Mouse (Mus musculus) right cerebral cortex, postnatal 10 days (tissue): ENCODE data around the gene Rusc2.

Experiments used
- DNase-seq, 2 experiments: peaks; one replicate each; pipeline ENCODE4 v3.0.0; 2021; ENCODE audit warnings: low spot score in 2 of 2

Gene Rusc2

GRCm38 (mm10) chr4:43415221-43416070 lies 33.7 kb downstream of the Rusc2 start:
- DNase-seq: peak in 1 of 2 experiments; percentile 24

DNA sequence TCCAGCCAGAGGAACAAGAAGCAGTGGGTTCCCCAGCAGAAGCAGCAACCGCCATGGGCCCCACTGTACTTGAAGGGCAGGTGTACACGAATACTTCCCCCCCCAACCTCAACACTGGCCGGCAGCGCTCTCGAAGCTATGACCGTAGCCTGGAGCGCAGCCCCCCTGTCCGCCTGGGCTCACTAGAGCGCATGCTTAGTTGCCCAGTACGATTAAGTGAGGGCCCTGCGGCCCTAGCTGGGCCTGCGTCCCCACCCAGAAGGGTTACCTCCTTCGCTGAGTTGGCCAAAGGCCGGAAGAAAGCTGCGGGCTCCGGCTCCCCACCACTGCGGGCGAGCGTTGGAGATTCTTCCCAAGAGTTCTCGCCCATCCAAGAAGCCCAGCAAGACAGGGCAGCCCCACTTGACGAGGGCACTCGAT lies 34.3 kb downstream of the Rusc2 start:
- DNase-seq: no peak

DNA sequence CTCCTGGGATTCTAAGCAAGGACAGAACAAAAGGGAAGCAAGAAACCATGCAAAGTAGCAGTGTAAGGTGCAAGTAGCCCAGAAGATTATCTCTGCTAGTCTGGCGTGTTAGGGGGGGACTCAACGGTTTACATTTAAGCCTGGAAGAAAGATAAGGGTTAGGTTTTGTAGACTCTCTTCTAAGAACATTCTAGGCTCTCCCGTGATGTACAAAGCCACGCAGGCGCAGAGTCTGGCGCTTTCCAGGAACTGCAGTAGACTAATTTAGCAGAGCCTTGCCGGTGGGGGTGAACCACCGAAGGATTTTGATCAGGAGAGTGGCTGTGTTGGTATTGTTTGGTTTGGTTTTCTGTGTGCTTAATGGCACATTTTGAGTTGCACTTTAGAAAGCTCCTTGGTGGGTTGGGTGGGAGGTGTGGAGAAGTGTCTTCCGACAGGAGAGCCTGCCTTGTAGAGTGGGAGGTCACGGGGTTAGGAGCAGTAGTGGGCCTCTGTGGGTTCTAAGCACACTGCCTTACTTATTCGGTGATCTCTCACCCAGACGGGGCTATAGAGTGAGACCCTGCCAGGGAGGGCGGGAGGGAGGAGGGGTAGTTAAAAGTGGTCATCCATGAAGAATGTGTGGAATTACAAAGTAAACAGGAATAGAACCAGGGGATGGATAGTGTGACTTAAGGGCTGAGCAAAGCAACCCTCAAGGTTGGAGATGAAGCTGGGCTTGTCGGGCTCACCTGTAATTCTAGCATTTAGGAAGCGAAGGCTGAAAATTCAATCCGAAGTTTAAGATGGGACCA lies 35.7 kb downstream of the Rusc2 start:
- DNase-seq: peak in 1 of 2 experiments; percentile 39

GRCm38 (mm10) chr4:43418450-43418849 lies 36.7 kb downstream of the Rusc2 start:
- DNase-seq: no peak

DNA sequence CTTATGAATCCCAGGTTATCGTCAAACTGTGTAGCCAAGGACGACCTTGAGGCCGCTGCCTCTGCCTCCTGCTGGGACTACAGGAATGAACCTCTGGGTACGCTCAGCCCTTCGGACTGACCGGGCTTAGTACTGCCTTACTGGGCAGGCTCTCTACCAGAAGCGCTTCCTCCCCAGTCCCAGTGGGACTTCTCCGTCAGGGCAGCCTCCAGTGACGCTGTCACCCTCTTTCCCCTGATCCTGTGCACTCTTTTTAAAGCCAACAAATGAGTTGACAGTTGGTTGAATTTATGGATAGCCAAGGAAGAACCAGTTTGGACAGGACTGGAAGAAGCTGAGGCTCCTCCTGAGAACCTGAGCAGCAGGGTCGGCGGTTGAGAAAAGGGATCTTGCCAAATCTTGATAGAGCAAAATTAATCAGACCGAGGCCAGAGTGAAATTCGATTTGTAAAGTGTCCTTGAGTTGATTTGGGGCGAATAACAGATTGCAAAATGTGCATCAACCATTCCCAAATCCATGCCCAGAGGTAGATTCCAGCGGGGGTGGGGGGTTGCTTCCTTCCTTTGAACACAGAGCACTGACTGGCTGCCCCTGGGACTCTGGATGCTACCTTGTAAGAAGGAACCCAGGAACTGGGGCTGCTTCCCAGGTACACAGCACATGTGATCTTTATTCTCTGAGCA lies 37.3 kb downstream of the Rusc2 start:
- no peak for DNase-seq

DNA sequence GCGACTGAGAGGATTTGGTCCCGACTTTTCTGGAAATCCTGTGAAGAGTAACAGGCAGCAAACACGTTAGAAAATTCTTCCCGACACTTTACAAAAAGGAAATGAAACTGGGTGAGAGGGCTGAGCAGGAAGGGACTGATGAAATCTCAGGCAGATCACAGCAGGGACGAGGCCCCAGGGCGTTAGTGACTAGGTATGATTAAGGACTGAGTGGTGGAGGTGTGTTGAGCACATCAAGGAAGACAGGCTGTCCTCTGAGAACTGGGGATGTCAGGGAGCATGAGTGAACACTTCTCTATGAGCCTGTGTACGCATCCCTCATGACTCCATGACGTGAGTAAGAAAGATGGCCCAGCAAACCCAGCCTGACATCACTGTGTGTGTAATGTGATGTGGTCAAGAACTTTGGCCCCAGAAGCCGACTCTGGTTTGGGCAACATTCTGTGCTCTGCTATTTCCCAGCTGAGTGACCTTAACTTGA lies 38.1 kb downstream of the Rusc2 start:
- DNase-seq: no peak

- DNase-seq: peak; percentile 81 to 82
These were observed 38.5 kb downstream of the Rusc2 start for GRCm38 (mm10) chr4:43420305-43420704.

- DNase-seq: peak in 1 of 2 experiments; percentile 29
These were observed 40.0 kb downstream of the Rusc2 start for GRCm38 (mm10) chr4:43421632-43422240.

DNA sequence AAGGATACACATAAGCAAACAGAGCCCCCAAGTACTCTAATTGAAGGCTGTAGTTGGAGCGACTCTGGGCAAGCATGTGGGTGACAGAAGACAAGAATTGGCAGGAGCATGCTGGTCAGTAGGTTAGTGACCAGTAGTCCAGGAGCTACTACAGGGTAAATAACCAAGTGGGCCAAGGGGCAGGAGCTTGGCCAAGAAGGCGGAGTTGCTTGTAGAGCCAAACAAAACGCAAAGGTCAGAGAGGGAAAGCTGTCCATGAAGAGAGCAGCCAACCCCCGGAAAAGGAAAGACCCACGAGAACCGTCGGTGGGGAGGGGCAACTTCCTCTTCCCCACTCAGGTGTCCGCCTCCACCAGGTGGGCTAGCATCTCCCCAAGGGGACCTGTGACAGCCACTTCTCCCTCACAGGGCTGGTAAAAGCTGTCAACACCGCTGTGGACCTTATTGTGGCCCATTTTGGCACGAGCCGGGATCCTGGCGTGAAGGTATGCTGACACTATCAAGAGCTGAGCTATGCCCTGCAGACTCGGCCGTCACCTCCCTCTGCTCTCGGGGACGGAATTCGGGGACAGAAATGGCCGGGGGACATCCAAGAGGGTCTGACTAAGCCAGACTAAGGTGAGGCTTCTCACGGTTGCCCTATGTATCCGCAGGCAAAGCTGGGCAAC lies 41.6 kb downstream of the Rusc2 start:
- peak in 1 of 2 experiments; percentile 28 for DNase-seq

- DNase-seq: no peak
These were observed 42.3 kb downstream of the Rusc2 start for GRCm38 (mm10) chr4:43424072-43424471.

GRCm38 (mm10) chr4:43425197-43425596 lies 43.4 kb downstream of the Rusc2 start:
- no peak for DNase-seq

GRCm38 (mm10) chr4:43425648-43426380 lies 44.0 kb downstream of the Rusc2 start:
- peak in 1 of 2 experiments; percentile 36 for DNase-seq

GRCm38 (mm10) chr4:43426487-43426886 lies 44.7 kb downstream of the Rusc2 start:
- DNase-seq: no peak

DNA sequence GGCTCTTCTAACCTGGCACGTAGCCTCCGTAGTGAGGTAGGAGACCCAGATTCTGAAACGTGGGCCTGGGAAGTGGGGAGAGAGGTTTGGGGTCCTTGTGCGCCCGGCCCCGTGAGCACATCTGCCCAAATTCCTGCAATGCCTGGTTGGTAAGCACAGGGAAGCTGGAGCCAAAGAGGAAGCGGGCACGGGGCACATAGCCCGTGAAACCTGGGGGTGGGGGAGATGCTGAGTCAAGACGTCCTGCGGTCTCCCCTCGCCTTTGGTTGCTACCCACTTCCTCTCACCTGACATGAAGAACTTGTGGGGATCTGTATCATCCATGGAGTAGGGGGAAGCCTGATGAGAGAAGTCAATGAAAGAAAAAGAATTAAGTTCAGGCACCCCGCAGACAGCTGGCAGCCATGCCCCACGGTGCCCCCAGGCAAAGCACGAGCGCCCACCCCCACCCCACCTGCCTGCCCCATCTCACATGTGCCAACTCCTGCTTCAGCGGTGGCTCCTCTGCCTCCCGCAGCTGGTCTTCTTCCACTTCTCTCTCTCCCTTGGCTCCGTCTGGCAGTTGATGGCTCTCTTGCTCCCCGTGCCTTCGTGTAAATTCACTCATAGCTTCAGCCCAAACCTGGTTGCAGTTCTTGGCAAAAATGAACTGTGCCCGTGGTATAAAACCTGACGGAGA lies 45.9 kb downstream of the Rusc2 start:
- DNase-seq: peak; percentile 26 to 38

GRCm38 (mm10) chr4:43428180-43428861 lies 46.5 kb downstream of the Rusc2 start:
- peak; percentile 42 to 51 for DNase-seq

DNA sequence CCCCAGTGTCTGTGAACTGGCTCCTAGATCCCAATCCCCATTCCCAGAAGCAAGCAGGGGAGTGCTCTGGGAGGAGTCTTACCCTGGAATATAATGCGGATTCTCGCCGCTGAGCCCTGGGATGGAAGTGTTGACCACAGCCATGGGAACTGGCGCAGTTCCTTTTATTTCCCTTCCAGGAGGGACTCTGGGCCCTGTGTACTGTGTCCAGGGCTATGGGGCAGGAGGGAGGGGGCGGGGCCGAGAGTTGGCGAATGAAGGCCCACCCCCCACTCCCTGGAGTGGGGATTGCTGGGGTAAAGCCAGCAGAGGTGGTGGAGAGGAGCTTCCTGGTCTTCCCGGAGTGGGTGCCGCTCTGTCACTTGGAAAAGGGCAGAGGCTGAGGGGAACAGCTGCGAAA lies 47.2 kb downstream of the Rusc2 start, which contains the start of gene Fam166b:
Gene Fam166b, minus strand, starts transcription at position 189 of the 400 bp plus-strand sequence.
- DNase-seq: peak; percentile 31 to 42

DNA sequence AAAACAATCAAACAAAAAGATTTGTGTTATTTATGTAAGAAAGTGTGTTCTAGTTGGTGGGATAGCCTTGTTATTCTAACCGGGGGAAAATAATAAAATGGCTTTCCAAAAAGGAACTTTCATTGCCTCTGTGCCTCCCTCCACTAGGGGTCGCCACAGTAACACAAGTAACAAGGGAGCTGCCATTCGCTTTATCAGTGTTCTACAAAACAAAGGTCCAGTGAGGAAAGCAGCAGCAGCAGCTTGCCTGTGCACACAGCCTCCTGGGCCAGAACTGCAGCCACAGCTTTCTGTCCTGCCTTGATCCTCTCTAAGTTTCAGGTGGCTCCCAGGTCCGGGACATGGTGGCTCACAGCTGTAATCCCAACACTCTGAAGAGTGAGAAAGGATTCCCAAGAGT lies 49.9 kb downstream of the Rusc2 start:
- DNase-seq: peak; percentile 85 to 89

GRCm38 (mm10) chr4:43432832-43433231 lies 51.1 kb downstream of the Rusc2 start:
- DNase-seq: no peak

GRCm38 (mm10) chr4:43441639-43442038 lies 59.9 kb downstream of the Rusc2 start, which contains the start of gene Tesk1:
Tesk1 (plus strand) TSS chr4:43441939.
- DNase-seq: no peak
